Mouse (Mus musculus) ES-E14 (cell line): Measurements from ENCODE around the gene Rara. TPM values are rescaled to one million over a fixed set of nuclear protein-coding genes. Genes with fewer than 3 reads are reported as not detected.
"Not testable (repeated sequence)": the region's sequence is repeated elsewhere in the genome, so short reads cannot be mapped to it uniquely, and the experiment has no call there.

Experiments used
- DNase-seq: peaks from one replicate; pipeline ENCODE4 v3.0.0-alpha.2; 2013; ENCODE audit warnings: low read depth, low spot score
- H3K27ac ChIP-seq: 2 replicates; pipeline ENCODE4 v1.5.1; 2012; ENCODE audit warnings: low read depth, mild to moderate bottlenecking, low read length, moderate library complexity, mixed read lengths; ENCODE audit not compliant: poor library complexity, insufficient read depth, severe bottlenecking
- H3K36me3 ChIP-seq: 2 replicates; pipeline ENCODE4 v1.6.1; 2012; ENCODE audit warnings: mild to moderate bottlenecking, low read length, moderate library complexity, mixed read lengths; ENCODE audit not compliant: control insufficient read depth, poor library complexity, insufficient read depth, severe bottlenecking
- H3K4me1 ChIP-seq, 2 experiments: fragments of 150-350 bp in 1 of 2; sonication (generic) in 1 of 2; 2 replicates each; pipeline ENCODE4 v1.6.1; 2012; ENCODE audit warnings: low read length in 2 of 2, mild to moderate bottlenecking in 1 of 2, mixed read lengths in 1 of 2; ENCODE audit not compliant: control insufficient read depth in 2 of 2, insufficient read depth in 2 of 2, poor library complexity in 1 of 2
- H3K4me3 ChIP-seq, 2 experiments: fragments of 150-350 bp in 1 of 2; sonication (generic) in 1 of 2; 2 replicates each; pipeline ENCODE4 v1.5.1; 2012; ENCODE audit warnings: low read length in 2 of 2, low read depth in 1 of 2, mild to moderate bottlenecking in 1 of 2, mixed read lengths in 1 of 2; ENCODE audit not compliant: insufficient read depth in 1 of 2, poor library complexity in 1 of 2, severe bottlenecking in 1 of 2
- H3K9ac ChIP-seq: 2 replicates; pipeline ENCODE4 v1.6.1; 2012; ENCODE audit warnings: low read depth, mild to moderate bottlenecking, low read length, mixed read lengths; ENCODE audit not compliant: poor library complexity, insufficient read depth, severe bottlenecking
- H3K9me3 ChIP-seq: fragments of 150-350 bp; sonication (generic); 2 replicates; pipeline ENCODE4 v1.6.1; 2012; ENCODE audit warnings: low read depth, mild to moderate bottlenecking, low read length; ENCODE audit not compliant: control insufficient read depth, insufficient read depth
- CHD2 ChIP-seq: IDR thresholded peaks from 2 replicates; pipeline ENCODE4 v1.6.1; 2014; ENCODE audit warnings: mild to moderate bottlenecking, low read depth, low read length, inconsistent platforms
- HCFC1 ChIP-seq: IDR thresholded peaks from 2 replicates; pipeline ENCODE4 v1.6.1; 2012; ENCODE audit warnings: low read length, inconsistent platforms, borderline replicate concordance; ENCODE audit not compliant: insufficient read depth
- MAFK ChIP-seq: IDR thresholded peaks from 2 replicates; pipeline ENCODE4 v1.6.1; 2014; ENCODE audit warnings: mild to moderate bottlenecking, low read depth, low read length, inconsistent platforms; ENCODE audit not compliant: insufficient read depth
- ZC3H11A ChIP-seq: IDR thresholded peaks from 2 replicates; pipeline ENCODE4 v1.6.1; 2012; ENCODE audit warnings: low read depth, mild to moderate bottlenecking, inconsistent platforms, low read length, borderline replicate concordance
- ZNF384 ChIP-seq: IDR thresholded peaks from 2 replicates; pipeline ENCODE4 v1.6.1; 2012; ENCODE audit warnings: low read depth, low read length, inconsistent platforms
- in situ Hi-C, 2 experiments: fragments of 600-800 bp; cut with MboI; formaldehyde crosslinking; loops; one replicate each; pipeline ENCODE4 v1.15.1; 2025; ENCODE audit warnings: low sequenced_read_pairs in 2 of 2, inconsistent platforms in 1 of 2; ENCODE audit not compliant: unreplicated experiment in 2 of 2
- total RNA-seq: library from RNA; depleted of rRNA; stranded (reverse); fragments of 300-350 nt; gene quantifications from 2 replicates; pipeline ENCODE4 v1.2.3, GENCODE M21; 2012

The Rara gene
- total RNA-seq, 1 experiment: 25.8 TPM

DNA sequence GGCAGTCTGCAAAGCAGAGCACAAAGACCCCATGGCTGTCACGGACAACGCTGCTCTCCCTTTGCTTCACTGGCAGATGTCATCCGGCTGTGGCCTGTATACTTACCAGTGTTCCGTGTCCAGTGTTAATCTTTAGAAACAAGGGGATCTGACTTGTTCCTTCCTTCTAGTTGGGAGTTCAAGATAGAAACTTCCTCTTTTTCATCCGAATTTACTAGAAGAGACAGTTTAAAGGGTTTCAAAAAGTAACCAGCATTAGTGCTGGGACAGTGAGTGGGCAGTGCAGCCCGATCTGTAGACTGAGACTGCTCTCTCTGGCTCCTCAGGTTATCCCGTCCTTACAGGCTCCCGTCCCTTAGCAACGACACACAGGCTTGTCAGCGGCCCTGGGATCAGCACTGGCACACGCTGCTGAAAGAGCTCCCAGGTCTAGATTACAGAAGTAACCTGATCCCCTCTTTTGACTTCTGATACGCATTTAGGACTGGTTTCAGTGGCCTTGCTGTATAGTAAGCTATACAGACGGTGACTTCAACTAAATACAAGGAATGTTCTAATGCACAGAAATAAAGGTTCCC, 10.1 kb upstream of the Rara start:
- Histone ChIP-seq H3K4me1 (peaks cover 0 to 3% of the 10 kb centered on the region in 2 experiments; a peak in 1 of 4 replicates), H3K9me3 (no peaks in the 10 kb centered on the region), H3K9ac (no peak overlapping the region), H3K36me3 (peaks cover 71% of the 10 kb centered on the region), H3K27ac (no peak overlapping the region), H3K4me3 (no peak overlapping the region)
- in situ Hi-C loops: loop anchor here (5.0 to 10.0 kb wide), 2 partner anchors 55 to 87 kb away; no protein-coding TSS in a partner anchor
- DNase-seq: no peak
- no peak for TF ChIP-seq ZNF384
- no peak for TF ChIP-seq CHD2
- TF ChIP-seq ZC3H11A: no peak
- TF ChIP-seq HCFC1: no peak
- no peak for TF ChIP-seq MAFK

DNA sequence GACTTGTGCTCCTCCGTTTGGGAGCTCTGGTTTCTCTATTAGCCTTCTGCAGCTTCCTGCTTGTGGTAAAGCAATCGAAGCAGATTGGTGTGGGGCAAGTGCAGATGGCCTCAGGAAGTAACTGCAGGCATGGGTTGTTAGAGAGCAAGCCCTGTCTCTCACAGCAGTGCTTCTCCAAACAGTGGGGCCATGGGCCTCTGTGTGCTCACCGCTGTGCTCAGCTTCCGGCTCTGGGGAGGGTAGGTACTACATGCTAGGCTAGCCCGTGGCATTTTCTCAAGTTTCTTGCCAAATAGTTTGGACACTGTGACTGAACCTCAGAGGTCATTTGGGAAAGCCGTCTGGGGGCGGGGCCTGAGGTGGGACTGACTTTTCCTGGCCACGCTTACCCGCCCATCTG, 9.4 kb upstream of the Rara start:
- in situ Hi-C loops: loop anchor here (5.0 to 10.0 kb wide), 2 partner anchors 54 to 87 kb away; no protein-coding TSS in a partner anchor
- no peak for TF ChIP-seq ZNF384
- TF ChIP-seq MAFK: no peak
- TF ChIP-seq CHD2: no peak
- no peak for TF ChIP-seq HCFC1
- TF ChIP-seq ZC3H11A: no peak

DNA sequence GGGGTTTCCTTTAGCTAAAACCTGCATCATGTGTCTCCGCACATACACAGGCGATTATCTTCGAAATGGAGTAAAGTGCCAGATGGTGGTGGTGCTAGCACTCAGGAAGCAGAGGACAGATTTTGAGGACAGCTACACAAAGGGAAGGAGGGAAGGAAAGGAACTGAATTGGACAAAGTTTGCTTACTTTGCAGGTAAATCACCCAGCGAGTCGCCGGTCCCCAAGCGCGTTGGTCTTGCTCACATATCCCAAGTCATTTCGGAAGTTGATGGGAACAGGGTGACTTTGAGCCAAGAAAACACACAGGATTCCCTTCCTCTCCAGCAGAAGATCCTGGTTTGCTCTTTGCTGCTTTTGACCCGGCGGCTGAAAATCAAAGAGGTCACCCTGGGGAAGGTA, 8.6 kb upstream of the Rara start:
- TF ChIP-seq CHD2 (no peak), ZC3H11A (no peak), HCFC1 (no peak), ZNF384 (no peak), MAFK (no peak)
- no peak overlapping the region for H3K27ac ChIP-seq
- H3K9ac ChIP-seq: no peak overlapping the region
- DNase-seq: no peak
- H3K4me1 ChIP-seq: peaks cover 2 to 14% of the 10 kb centered on the region in 2 experiments; a peak in 3 of 4 replicates
- in situ Hi-C loops: loop anchor here (5.0 to 10.0 kb wide), 2 partner anchors 53 to 86 kb away; no protein-coding TSS in a partner anchor
- no peaks in the 10 kb centered on the region for H3K9me3 ChIP-seq
- peaks cover 64% of the 10 kb centered on the region for H3K36me3 ChIP-seq
- no peak overlapping the region for H3K4me3 ChIP-seq

More for the DNA sequence above, 9.4 kb upstream of the Rara start:
- DNase-seq: no peak
- no peak overlapping the region for H3K9ac ChIP-seq
- H3K4me3 ChIP-seq: no peak overlapping the region
- H3K36me3 ChIP-seq: peaks cover 70% of the 10 kb centered on the region
- no peaks in the 10 kb centered on the region for H3K9me3 ChIP-seq
- H3K27ac ChIP-seq: no peak overlapping the region
- peaks cover 0 to 8% of the 10 kb centered on the region in 2 experiments; a peak in 2 of 4 replicates for H3K4me1 ChIP-seq

DNA sequence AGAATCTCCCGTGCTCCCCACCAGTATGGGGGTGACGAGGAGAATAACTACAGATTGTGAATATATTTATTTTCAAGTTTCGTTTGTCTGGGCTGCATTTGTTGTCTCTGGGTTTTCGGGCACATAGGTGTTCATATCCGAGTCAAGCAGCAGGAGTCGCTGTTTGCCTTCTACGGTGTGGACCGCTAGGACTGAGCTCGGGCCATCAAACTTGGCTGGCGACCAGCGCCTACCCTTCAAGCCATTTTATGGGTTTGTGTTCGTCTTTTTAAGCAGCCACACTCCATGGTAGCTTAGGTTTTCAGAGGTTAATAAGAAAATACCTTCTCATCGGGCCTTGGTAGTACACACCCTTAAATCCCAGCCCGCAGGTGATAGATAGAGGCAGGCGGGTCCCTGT, 5.8 kb upstream of the Rara start:
- H3K27ac ChIP-seq, in situ Hi-C loops, H3K4me3 ChIP-seq, H3K9ac ChIP-seq, DNase-seq, H3K9me3 ChIP-seq: not testable (repeated sequence)
- H3K36me3 ChIP-seq: peaks cover 51% of the 10 kb centered on the region
- TF ChIP-seq ZC3H11A: peak; percentile 36; the same call in 1 of the 2 replicates
- peaks cover 8 to 34% of the 10 kb centered on the region in 2 experiments for H3K4me1 ChIP-seq

DNA sequence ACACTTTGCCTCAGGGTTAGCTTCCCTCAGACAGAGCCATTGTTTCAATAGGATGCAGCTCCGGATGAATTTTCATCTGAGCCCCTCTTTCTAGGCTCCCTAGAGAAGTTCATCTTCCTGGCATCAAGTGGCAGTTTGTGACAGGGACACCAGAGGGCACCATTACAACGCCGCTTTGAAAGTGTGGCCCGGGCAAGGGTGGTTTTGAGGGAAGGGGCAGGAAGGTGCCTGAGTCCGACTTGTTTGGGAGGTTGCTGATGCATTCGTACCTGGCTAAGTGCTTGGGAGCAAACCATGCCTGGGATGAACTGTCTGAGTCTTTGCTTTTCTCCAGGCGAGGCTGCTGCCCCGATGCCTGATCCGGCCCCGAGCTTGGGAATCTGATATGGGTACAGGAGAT, 5.3 kb upstream of the Rara start:
- in situ Hi-C loops, H3K9me3 ChIP-seq, H3K9ac ChIP-seq, DNase-seq, H3K27ac ChIP-seq, H3K4me3 ChIP-seq: not testable (repeated sequence)
- H3K4me1 ChIP-seq: peaks cover 10 to 34% of the 10 kb centered on the region in 2 experiments
- peaks cover 46% of the 10 kb centered on the region for H3K36me3 ChIP-seq
- TF ChIP-seq ZC3H11A: peak; percentile 28; the same call in 1 of the 2 replicates

DNA sequence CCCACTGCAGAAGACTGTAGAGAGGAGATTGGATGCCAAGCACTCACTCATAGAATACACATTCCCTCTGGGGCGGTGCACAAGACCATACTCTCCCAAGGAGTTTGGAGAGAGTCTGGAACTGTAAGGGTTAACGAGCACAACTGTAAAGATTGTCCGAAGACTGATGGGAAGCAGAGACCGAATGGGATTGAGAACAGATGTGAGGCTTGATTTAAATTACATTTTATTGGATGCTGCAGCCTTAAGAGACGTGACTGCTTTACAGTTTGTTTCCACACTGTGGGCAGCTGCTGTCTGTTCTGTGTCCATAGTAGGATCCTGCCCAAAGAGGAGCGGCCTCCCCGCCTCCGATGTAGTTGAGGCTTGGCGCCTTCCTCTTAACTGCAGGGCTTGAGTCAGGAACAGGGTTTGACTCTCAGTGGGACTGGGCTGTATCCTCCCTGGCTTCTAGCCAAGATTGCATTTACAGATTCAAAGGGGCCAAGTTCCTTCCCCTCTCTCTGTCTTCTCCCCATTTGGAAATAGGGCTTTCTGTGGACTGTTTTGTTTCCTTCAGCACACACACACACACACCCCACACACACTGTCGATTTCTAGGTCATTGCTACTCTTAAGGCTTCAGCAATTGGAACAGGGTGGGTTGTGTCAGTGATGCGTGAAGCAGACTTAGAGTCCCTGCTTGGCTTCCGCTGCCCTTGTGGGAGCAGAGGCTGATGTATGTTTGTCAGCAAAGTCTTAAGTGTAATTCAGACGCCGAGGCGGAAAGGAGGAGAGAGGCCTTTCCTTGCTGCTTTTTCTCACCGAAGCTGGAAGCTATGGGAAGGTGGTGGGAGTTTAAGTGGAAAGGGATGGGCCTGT, 4.5 kb upstream of the Rara start:
- H3K9ac ChIP-seq, H3K27ac ChIP-seq, DNase-seq, in situ Hi-C loops, H3K4me3 ChIP-seq, H3K9me3 ChIP-seq: not testable (repeated sequence)
- peaks cover 39% of the 10 kb centered on the region for H3K36me3 ChIP-seq
- H3K4me1 ChIP-seq: peaks cover 11 to 36% of the 10 kb centered on the region in 2 experiments
